Mouse (Mus musculus) C2C12 (cell line): Measurements from ENCODE around the gene Notch4. TPM values are rescaled to one million over a fixed set of nuclear protein-coding genes. Genes with fewer than 3 reads are reported as not detected.

Experiments used
- H3K27me3 ChIP-seq: one replicate; pipeline ENCODE4 v1.6.1; 2011; ENCODE audit not compliant: control insufficient read depth, insufficient read depth, insufficient read length
- H3K36me3 ChIP-seq: one replicate; pipeline ENCODE4 v1.6.1; 2011; ENCODE audit not compliant: control insufficient read depth, insufficient read depth
- H3K4me3 ChIP-seq: one replicate; pipeline ENCODE4 v1.5.1; 2011; ENCODE audit warnings: mild to moderate bottlenecking, control low read depth; ENCODE audit not compliant: poor library complexity, insufficient read depth, severe bottlenecking
- H3K79me2 ChIP-seq: one replicate; pipeline ENCODE4 v1.6.1; 2011; ENCODE audit not compliant: control insufficient read depth, insufficient read depth
- H3K79me3 ChIP-seq: one replicate; pipeline ENCODE4 v1.6.1; 2011; ENCODE audit warnings: low read depth, control low read depth
- H3ac ChIP-seq: one replicate; pipeline ENCODE3; 2011; ENCODE audit warnings: low read depth; ENCODE audit not compliant: control insufficient read depth, insufficient read length
- CEBPB ChIP-seq: IDR thresholded peaks from one replicate; pipeline ENCODE4 v1.6.1; 2011; ENCODE audit warnings: low read depth, mild to moderate bottlenecking, control low read depth, moderate library complexity
- CTCF ChIP-seq: IDR thresholded peaks from one replicate; pipeline ENCODE4 v1.5.1; 2011; ENCODE audit not compliant: control insufficient read depth, insufficient read depth, insufficient read length
- FOSL1 ChIP-seq: IDR thresholded peaks from one replicate; pipeline ENCODE4 v1.8.0; 2011; ENCODE audit warnings: mild to moderate bottlenecking, low read length; ENCODE audit not compliant: poor library complexity, insufficient read depth, severe bottlenecking
- MAX ChIP-seq: IDR thresholded peaks from one replicate; pipeline ENCODE4 v1.6.1; 2011; ENCODE audit warnings: mild to moderate bottlenecking, control low read depth
- MYOD1 ChIP-seq: IDR thresholded peaks from one replicate; pipeline ENCODE4 v1.6.1; 2011; ENCODE audit warnings: low read depth; ENCODE audit not compliant: control insufficient read depth, insufficient read length
- MYOG ChIP-seq: IDR thresholded peaks from one replicate; pipeline ENCODE4 v1.6.1; 2011; ENCODE audit not compliant: control insufficient read depth, insufficient read length; ENCODE audit errors: extremely low read depth
- USF1 ChIP-seq: IDR thresholded peaks from one replicate; pipeline ENCODE4 v1.6.1; 2011; ENCODE audit warnings: low read depth, mild to moderate bottlenecking, control low read depth, moderate library complexity
- polyA plus RNA-seq: library from polyadenylated mRNA; unstranded; fragments of >200 nt; fragmentation: generic; extraction: Trizol; gene quantifications from one replicate; pipeline ENCODE4 v1.2.1, GENCODE M21; 2012; ENCODE audit warnings: missing spikeins

Notch4 gene
- polyA plus RNA-seq, 1 experiment = 0.51 TPM

DNA sequence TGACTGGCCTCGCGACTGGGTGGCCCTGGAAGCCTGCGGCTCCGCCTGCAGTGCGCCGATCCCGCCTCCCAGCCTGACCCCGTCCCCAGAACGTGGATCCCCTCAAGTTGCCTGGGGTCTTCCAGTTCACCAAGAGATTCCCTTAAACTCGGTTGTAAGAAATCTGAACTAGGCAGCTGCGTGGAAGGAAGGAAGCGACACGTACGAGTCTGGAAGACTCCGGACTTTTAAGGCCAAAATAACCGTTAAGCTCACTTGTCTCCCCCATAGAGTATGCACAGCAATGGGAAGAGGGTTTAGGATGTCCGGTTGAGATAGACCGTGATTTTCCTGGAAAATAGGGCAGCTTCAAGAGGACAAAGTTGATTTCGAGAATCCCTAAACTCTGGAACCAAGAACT, 23.7 kb downstream of the Notch4 start:
- peaks cover 1% of the 10 kb centered on the region for H3K79me3 ChIP-seq
- H3K4me3 ChIP-seq = peak overlapping the region; percentile 49
- H3K27me3 ChIP-seq = peaks cover 3% of the 10 kb centered on the region
- H3ac ChIP-seq = peak overlapping the region; percentile 99
- H3K79me2 ChIP-seq = peaks cover 2% of the 10 kb centered on the region
- H3K36me3 ChIP-seq = no peaks in the 10 kb centered on the region
- TF ChIP-seq MAX = no peak
- no peak for TF ChIP-seq USF1
- no peak for TF ChIP-seq CEBPB
- TF ChIP-seq MYOG = no peak
- TF ChIP-seq FOSL1 = no peak
- no peak for TF ChIP-seq MYOD1
- no peak for TF ChIP-seq CTCF

DNA sequence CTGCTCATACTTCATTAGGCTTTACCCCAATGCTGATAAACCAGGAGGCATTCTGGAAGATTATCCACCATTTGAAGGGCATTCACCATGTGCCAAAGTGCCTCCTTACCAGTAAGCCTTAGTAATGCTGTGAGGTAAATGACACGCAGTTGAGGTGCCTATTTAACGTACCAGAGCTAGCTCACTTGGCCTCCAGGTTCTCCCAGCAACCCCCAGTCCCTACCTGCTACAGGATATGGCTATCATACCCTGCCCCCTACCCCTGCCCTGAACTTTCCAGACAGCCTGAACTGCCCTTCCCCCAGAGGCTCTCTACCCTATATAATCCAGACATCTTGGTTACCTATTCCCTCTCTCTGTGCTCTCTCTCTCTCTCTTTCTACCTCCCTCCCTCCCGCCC, 24.7 kb downstream of the Notch4 start:
- Histone ChIP-seq H3K27me3 (no peaks in the 10 kb centered on the region), H3K79me2 (peaks cover 9% of the 10 kb centered on the region), H3K79me3 (peaks cover 2% of the 10 kb centered on the region), H3K4me3 (no peak overlapping the region), H3K36me3 (no peaks in the 10 kb centered on the region), H3ac (no peak overlapping the region)
- no peak for TF ChIP-seq MYOD1
- TF ChIP-seq USF1 = no peak
- TF ChIP-seq FOSL1 = no peak
- TF ChIP-seq MYOG = no peak

DNA sequence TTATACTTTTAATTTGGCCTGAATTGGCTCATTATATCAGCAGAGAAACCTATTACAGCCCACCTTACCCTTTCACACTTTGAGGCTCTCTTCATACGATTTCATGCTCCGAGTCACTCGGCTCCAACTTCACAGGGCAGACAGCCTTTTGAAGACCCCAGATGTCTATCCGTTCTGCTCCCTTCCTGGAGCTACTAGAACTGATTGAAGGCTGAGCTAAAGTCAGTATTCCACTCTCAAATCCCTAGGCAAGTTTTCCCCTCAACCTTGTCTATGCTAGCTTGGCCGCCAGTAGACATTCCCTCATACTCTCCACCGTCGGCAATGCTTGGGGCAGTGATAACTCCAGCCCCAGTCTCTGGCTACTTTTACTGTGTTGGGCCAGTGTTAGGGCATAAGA, 25.1 kb downstream of the Notch4 start:
- no peak for TF ChIP-seq MAX
- no peak for TF ChIP-seq MYOD1
- TF ChIP-seq MYOG = no peak
- TF ChIP-seq CTCF = no peak
- no peak for TF ChIP-seq CEBPB
- no peak for TF ChIP-seq FOSL1
- TF ChIP-seq USF1 = no peak
- H3K36me3 ChIP-seq = no peaks in the 10 kb centered on the region
- H3K4me3 ChIP-seq = no peak overlapping the region

DNA sequence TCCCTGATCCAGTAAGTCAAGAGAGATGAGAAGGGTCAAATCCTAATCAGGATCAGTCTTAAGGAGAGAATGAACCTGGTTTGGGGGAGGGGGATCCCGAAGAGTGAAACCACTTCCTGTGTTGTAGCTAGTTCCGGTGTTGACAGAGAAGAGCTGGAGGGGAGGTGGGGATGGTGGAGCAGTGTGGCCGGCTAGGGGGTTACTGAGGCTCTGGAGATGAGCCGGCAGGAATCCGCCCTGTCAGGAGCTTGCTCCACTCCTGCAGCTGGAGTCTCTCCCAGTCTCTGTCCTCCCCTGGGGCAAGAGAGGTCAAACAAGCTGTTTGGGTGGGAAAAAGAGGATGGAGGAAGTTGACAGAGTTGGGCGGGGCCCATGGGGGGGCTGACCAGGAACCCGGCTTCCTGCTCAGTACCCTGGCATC, 25.6 kb downstream of the Notch4 start, which contains the start of gene Gpsm3:
Gene Gpsm3, plus strand, starts transcription at position 126 of the 421 bp plus-strand sequence.
- TF ChIP-seq FOSL1 = no peak
- TF ChIP-seq MAX = no peak
- no peak for TF ChIP-seq USF1
- no peak for TF ChIP-seq MYOD1
- TF ChIP-seq CTCF = no peak
- TF ChIP-seq CEBPB = no peak
- TF ChIP-seq MYOG = no peak
- H3ac ChIP-seq = no peak within 1 kb of the TSS
- H3K4me3 ChIP-seq = no peak within 1 kb of the TSS

More for the DNA sequence above, 25.1 kb downstream of the Notch4 start:
- no peak overlapping the region for H3ac ChIP-seq
- no peaks in the 10 kb centered on the region for H3K27me3 ChIP-seq
- H3K79me2 ChIP-seq = peaks cover 12% of the 10 kb centered on the region
- H3K79me3 ChIP-seq = peaks cover 2% of the 10 kb centered on the region

DNA sequence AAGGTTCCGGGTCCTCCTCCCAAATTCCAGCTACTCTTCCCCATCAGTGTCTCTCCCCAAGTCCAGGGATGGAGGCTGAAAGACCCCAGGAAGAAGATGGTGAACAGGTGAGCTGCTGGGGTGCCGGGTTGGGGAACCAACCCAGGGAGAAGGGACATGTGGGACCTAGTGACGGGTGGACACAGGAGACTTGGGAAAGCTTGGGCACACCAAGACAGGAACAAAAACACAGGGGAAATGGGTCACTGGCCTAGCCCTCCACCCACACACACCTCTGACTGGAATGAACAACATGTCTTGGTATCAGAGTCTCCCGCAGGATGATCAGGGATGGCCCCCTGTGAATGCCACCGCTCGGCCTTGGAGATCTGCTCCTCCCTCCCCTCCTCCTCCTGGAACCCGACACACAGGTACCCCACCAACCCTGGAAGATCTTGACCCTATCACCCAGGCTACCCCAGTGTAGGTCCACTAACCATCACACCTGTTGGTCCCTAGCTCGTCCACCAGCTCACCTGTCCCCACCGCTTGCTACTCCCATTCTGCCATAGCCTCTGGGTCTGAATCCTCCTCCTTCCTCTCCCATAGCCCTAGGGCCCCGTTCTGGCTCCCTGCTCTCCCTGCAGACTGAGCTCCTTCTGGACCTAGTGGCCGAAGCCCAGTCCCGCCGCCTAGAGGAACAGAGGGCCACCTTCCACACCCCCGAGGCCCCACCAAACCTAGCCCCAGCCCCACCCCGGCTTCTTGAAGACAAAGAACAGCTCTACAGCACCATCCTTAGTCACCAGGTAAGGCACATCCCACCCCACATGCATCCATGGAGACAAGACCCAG, 26.3 kb downstream of the Notch4 start:
- no peak for TF ChIP-seq USF1
- TF ChIP-seq CTCF = no peak
- TF ChIP-seq FOSL1 = no peak
- TF ChIP-seq CEBPB = no peak
- no peak for TF ChIP-seq MYOG
- Histone ChIP-seq H3ac (no peak overlapping the region), H3K79me2 (peaks cover 20% of the 10 kb centered on the region), H3K27me3 (no peaks in the 10 kb centered on the region), H3K4me3 (no peak overlapping the region), H3K36me3 (peaks cover 7% of the 10 kb centered on the region), H3K79me3 (peaks cover 2% of the 10 kb centered on the region)

More for the DNA sequence above, 25.6 kb downstream of the Notch4 start, which contains the start of gene Gpsm3:
- Histone ChIP-seq H3K79me3 (peaks cover 2% of the 10 kb centered on the region), H3K36me3 (peaks cover 3% of the 10 kb centered on the region), H3K27me3 (no peaks in the 10 kb centered on the region), H3K79me2 (peaks cover 16% of the 10 kb centered on the region)
